Mouse (Mus musculus) intestine, postnatal 0 days (tissue): ENCODE results near the gene Zfp704. TPM values are rescaled to one million over a fixed set of nuclear protein-coding genes. Genes with fewer than 3 reads are reported as not detected.
A peak's percentile ranks its signal among the peaks of the same experiment; 100 is the strongest.

Source experiments
- ATAC-seq: fragments of 200-750 bp; cut with Nextera tagmentation; 2 replicates; pipeline ENCODE4 v1.8.0; 2017; ENCODE audit warnings: mild to moderate bottlenecking, moderate TSS enrichment, moderate library complexity
- H3K27ac ChIP-seq: fragments of 300-500 bp; sonication (generic); 2 replicates; pipeline ENCODE4 v1.5.1; 2014; ENCODE audit warnings: mild to moderate bottlenecking, low read depth, low read length, moderate library complexity
- H3K27me3 ChIP-seq: fragments of 300-500 bp; sonication (generic); replicated peaks from 2 replicates; pipeline ENCODE4 v1.6.1; 2014; ENCODE audit warnings: low read length, mixed read lengths; ENCODE audit not compliant: control insufficient read depth, insufficient read depth
- H3K36me3 ChIP-seq: fragments of 300-500 bp; sonication (generic); 2 replicates; pipeline ENCODE4 v1.6.1; 2014; ENCODE audit warnings: mild to moderate bottlenecking, moderate library complexity; ENCODE audit not compliant: control insufficient read depth, insufficient read depth
- H3K4me1 ChIP-seq: fragments of 300-500 bp; sonication (generic); replicated peaks from 2 replicates; pipeline ENCODE4 v1.6.1; 2014; ENCODE audit warnings: antibody characterized with exemption, low read length, mixed read lengths; ENCODE audit not compliant: control insufficient read depth, insufficient read depth
- H3K4me2 ChIP-seq: fragments of 300-500 bp; sonication (generic); replicated peaks from 2 replicates; pipeline ENCODE4 v1.6.1; 2014; ENCODE audit warnings: low read depth, mild to moderate bottlenecking, moderate library complexity
- H3K4me3 ChIP-seq: fragments of 300-500 bp; sonication (generic); 2 replicates; pipeline ENCODE4 v1.5.1; 2014; ENCODE audit warnings: low read depth, low read length
- H3K9ac ChIP-seq: fragments of 300-500 bp; sonication (generic); 2 replicates; pipeline ENCODE4 v1.6.1; 2014; ENCODE audit warnings: mild to moderate bottlenecking, low read depth, low read length
- H3K9me3 ChIP-seq: fragments of 300-500 bp; sonication (generic); 2 replicates; pipeline ENCODE4 v1.6.1; 2016; ENCODE audit warnings: mixed run types; ENCODE audit not compliant: control insufficient read depth
- CTCF ChIP-seq: sonication (generic); IDR thresholded peaks from 2 replicates; pipeline ENCODE4 v1.5.1; 2016; ENCODE audit warnings: low read depth, mild to moderate bottlenecking, control low read depth, antibody characterized with exemption, moderate library complexity
- WGBS: fragments of 180-500 bp; shearing (Covaris S2); extraction: QIAGEN DNeasy Blood & Tissue Kit; methylation state at CpG from one replicate; pipeline ENCODE4 v1.1.7; 2014; 5-methylcytosine and 5-hydroxymethylcytosine counted together
- polyA plus RNA-seq: library from polyadenylated mRNA; unstranded; fragments of >200 nt; fragmentation: Nextera tagmentation; extraction: Ambion mirVana; gene quantifications from 2 replicates; pipeline ENCODE4 v1.2.1, GENCODE M21; 2015

The Zfp704 gene
- polyA plus RNA-seq, 1 experiment from 2014 or later: 2.8 TPM

DNA sequence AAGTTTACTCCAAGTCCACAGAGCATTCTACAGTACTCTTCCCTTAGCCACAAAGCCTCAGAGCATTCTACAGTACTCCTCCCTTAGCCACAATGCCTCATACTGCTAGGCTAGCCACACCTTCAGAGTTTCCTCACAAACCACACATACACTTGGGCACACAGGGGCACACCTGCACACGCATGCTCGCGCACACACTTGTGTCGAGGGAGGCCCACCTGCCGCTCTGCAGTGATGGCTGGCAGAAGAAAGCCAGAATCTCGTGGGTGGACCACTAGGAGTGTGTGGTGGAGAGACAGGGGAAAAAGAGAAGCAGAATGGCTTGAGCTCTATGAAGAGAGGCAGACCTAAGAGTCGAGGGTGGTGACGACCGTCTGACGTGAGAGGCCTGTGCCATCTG, 97.7 kb downstream of the Zfp704 start:
- ATAC-seq: no peak
- H3K27ac ChIP-seq: no peak overlapping the region
- no peak overlapping the region for H3K4me3 ChIP-seq
- H3K27me3 ChIP-seq: no peaks in the 10 kb centered on the region
- H3K4me1 ChIP-seq: no peaks in the 10 kb centered on the region
- TF ChIP-seq CTCF: no peak
- 94% methylated on average over 10 of the region's 10 CpGs for WGBS
- no peaks in the 10 kb centered on the region for H3K9me3 ChIP-seq
- no peak overlapping the region for H3K9ac ChIP-seq
- no peaks in the 10 kb centered on the region for H3K36me3 ChIP-seq
- no peak overlapping the region for H3K4me2 ChIP-seq

GRCm38 (mm10) chr3:9505692-9506211, 104.1 kb downstream of the Zfp704 start:
- ATAC-seq: no peak
- H3K4me3 ChIP-seq: no peak overlapping the region
- TF ChIP-seq CTCF: no peak
- no peaks in the 10 kb centered on the region for H3K9me3 ChIP-seq
- H3K36me3 ChIP-seq: no peaks in the 10 kb centered on the region
- H3K4me2 ChIP-seq: no peak overlapping the region
- no peak overlapping the region for H3K9ac ChIP-seq
- WGBS: 65% methylated on average over 6 of the region's 6 CpGs
- no peak overlapping the region for H3K27ac ChIP-seq
- no peaks in the 10 kb centered on the region for H3K27me3 ChIP-seq
- H3K4me1 ChIP-seq: no peaks in the 10 kb centered on the region

GRCm38 (mm10) chr3:9504371-9504770, 105.5 kb downstream of the Zfp704 start:
- Histone ChIP-seq H3K9ac (no peak overlapping the region), H3K36me3 (no peaks in the 10 kb centered on the region), H3K4me3 (no peak overlapping the region), H3K27ac (no peak overlapping the region), H3K27me3 (no peaks in the 10 kb centered on the region), H3K9me3 (no peaks in the 10 kb centered on the region), H3K4me2 (no peak overlapping the region), H3K4me1 (no peaks in the 10 kb centered on the region)
- ATAC-seq: no peak
- no peak for TF ChIP-seq CTCF
- WGBS: 94% methylated on average over 4 of the region's 4 CpGs

- H3K4me1 ChIP-seq: no peaks in the 10 kb centered on the region
- H3K4me2 ChIP-seq: no peak overlapping the region; the same call in 1 of the 2 replicates
- H3K9me3 ChIP-seq: no peaks in the 10 kb centered on the region
- H3K9ac ChIP-seq: no peak overlapping the region
- WGBS: 16% methylated on average over 6 of the region's 6 CpGs
- TF ChIP-seq CTCF: no peak
- H3K27me3 ChIP-seq: no peaks in the 10 kb centered on the region
- H3K4me3 ChIP-seq: no peak overlapping the region
- no peak overlapping the region for H3K27ac ChIP-seq
- peak; percentile 92 for ATAC-seq
- H3K36me3 ChIP-seq: no peaks in the 10 kb centered on the region
These were observed 109.2 kb downstream of the Zfp704 start for GRCm38 (mm10) chr3:9500725-9501124.

- H3K9ac ChIP-seq: no peak overlapping the region
- H3K4me1 ChIP-seq: no peaks in the 10 kb centered on the region
- no peaks in the 10 kb centered on the region for H3K9me3 ChIP-seq
- ATAC-seq: peak; percentile 51; the same call in 1 of the 2 replicates
- TF ChIP-seq CTCF: no peak
- WGBS: 56% methylated on average over 8 of the region's 8 CpGs
- no peak overlapping the region for H3K27ac ChIP-seq
- H3K36me3 ChIP-seq: no peaks in the 10 kb centered on the region
- no peaks in the 10 kb centered on the region for H3K27me3 ChIP-seq
- H3K4me2 ChIP-seq: no peak overlapping the region; the same call in 1 of the 2 replicates
- no peak overlapping the region for H3K4me3 ChIP-seq
These were observed 109.8 kb downstream of the Zfp704 start for GRCm38 (mm10) chr3:9499994-9500553.

GRCm38 (mm10) chr3:9499489-9499888, 110.4 kb downstream of the Zfp704 start:
- 52% methylated on average over 5 of the region's 5 CpGs for WGBS
- Histone ChIP-seq H3K4me1 (no peaks in the 10 kb centered on the region), H3K9ac (no peak overlapping the region), H3K27me3 (no peaks in the 10 kb centered on the region), H3K36me3 (no peaks in the 10 kb centered on the region), H3K27ac (no peak overlapping the region), H3K9me3 (no peaks in the 10 kb centered on the region), H3K4me3 (no peak overlapping the region), H3K4me2 (no peak overlapping the region; the same call in 1 of the 2 replicates)
- ATAC-seq: no peak
- TF ChIP-seq CTCF: no peak
